Mouse (Mus musculus) kidney, adult 2 months (tissue): ENCODE data around the gene Svep1.

Experiments
- CTCF ChIP-seq: fragments of 200-500 bp; conservative IDR thresholded peaks from 2 replicates; pipeline ENCODE4 v1.5.1; 2011; ENCODE audit warnings: low read depth, mild to moderate bottlenecking, control low read depth, low read length, moderate library complexity, mixed read lengths; ENCODE audit not compliant: insufficient read depth, insufficient read length
- POLR2A ChIP-seq: fragments of 200-500 bp; IDR thresholded peaks from one replicate; pipeline ENCODE4 v1.6.1; 2011; ENCODE audit warnings: low read depth, low read length, control low read depth

GRCm38 (mm10) chr4:58205750-58206114 lies 927 bp downstream of the Svep1 start:
- TF ChIP-seq POLR2A: no peak
- no peak for TF ChIP-seq CTCF
